ENCODE assay signal across 17 mouse cellular contexts in genomic region chr2:44471381-44471780, GRCm38 (mm10).
"Had no signal": no experiment of that assay in that cellular context is flagged by ENCODE, and none has a peak within 500 bp of the region (broad histone marks: within the 10 kb centered on the region; RNA-seq: fewer than 3 reads in every experiment).

No protein-coding gene starts in this region.

- DNase-seq: gastrocnemius, adult 2 months; gastrocnemius, postnatal 10 days; gastrocnemius, postnatal 25 days; heart, adult 2 months; heart, postnatal 10 days; heart, postnatal 4 days; kidney, adult 18-20 months; kidney, adult 8-10 months; kidney, postnatal 10 days; kidney, postnatal 25 days; kidney, postnatal 4 days; liver; liver, embryonic 13.5 days had no signal

- ATAC-seq: hindbrain, embryonic 16.5 days; inflammation-experienced regulatory T-cells, adult 6 months; intestine, embryonic 15.5 days; intestine, postnatal 0 days had no signal
